In the genomic region with DNA sequence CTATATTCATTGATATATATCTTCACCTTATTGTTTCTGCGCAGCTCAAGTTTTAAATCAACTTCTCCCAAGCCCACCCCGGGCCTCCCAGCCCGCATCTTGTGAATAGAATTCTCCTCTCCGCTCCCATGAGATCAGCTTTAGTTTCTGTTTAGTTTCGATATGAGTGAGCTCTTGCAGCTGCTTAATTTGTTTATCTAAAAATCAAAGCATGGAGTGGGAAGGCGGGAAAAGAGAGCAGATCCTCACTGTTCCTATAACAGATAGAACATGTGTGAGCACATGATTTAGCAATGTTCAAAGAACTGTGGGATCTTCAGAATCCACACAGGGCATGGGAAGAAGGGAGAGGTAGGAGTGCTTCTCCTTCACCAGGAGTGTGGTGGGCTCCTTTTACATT, we compare ENCODE assay signal across 24 mouse cellular contexts.
DNase-seq lines count a peak whose midpoint lies in the region; ATAC-seq and TF ChIP-seq lines count a peak whose summit lies in the region.
"Had no signal": no experiment of that assay in that cellular context is flagged by ENCODE, and none has a peak within 500 bp of the region (broad histone marks: within the 10 kb centered on the region; RNA-seq: fewer than 3 reads in every experiment).

No protein-coding gene starts in this region.

- peak; percentile 62 for TF ChIP-seq EP300 in CH12.LX (IDR thresholded peaks at IDR 0.05; ENCODE audit: low read length)

- H3K4me3 ChIP-seq in intestine, embryonic 14.5 days (ENCODE audit: low read depth, low read length), result no peak overlapping the region
- H3K4me3 ChIP-seq in intestine, postnatal 0 days (ENCODE audit: low read depth, low read length), result no peak overlapping the region
- H3K4me3 ChIP-seq in lung, embryonic 16.5 days (ENCODE audit: low read length), result no peak overlapping the region
- H3K4me3 ChIP-seq in CH12.LX (replicated peaks in 1 of 3; ENCODE audit: low read depth in 2 of 3, low read length in 2 of 3, poor library complexity in 1 of 3) (no peak overlapping the region), myocyte (no peak overlapping the region)
- H3K4me3 ChIP-seq: embryonic facial prominence, embryonic 15.5 days; erythroblast, embryonic 14.5 days; forebrain, embryonic 10.5 days; heart, embryonic 10.5 days; hindbrain, embryonic 12.5 days had no signal

- no peaks in the 10 kb centered on the region for H3K27me3 ChIP-seq in intestine, embryonic 14.5 days (replicated peaks; ENCODE audit: control insufficient read depth, insufficient read depth, low read length)
- no peaks in the 10 kb centered on the region for H3K27me3 ChIP-seq in intestine, postnatal 0 days (replicated peaks; ENCODE audit: control insufficient read depth, insufficient read depth, low read length)
- no peaks in the 10 kb centered on the region for H3K27me3 ChIP-seq in lung, embryonic 16.5 days (ENCODE audit: control insufficient read depth, insufficient read depth, low read depth, low read length)
- H3K27me3 ChIP-seq in CH12.LX (replicated peaks), result no peaks in the 10 kb centered on the region
- no peaks in the 10 kb centered on the region for H3K27me3 ChIP-seq in myocyte (ENCODE audit: control insufficient read depth, insufficient read depth, insufficient read length)
- H3K27me3 ChIP-seq: embryonic facial prominence, embryonic 15.5 days; hindbrain, embryonic 12.5 days had no signal

- TF ChIP-seq RAD21 in CH12.LX (IDR thresholded peaks at IDR 0.05; ENCODE audit: low read depth, low read length), result no peak

- peak overlapping the region; percentile 44 for H3K27ac ChIP-seq in intestine, embryonic 14.5 days (ENCODE audit: low read depth)
- no peak overlapping the region for H3K27ac ChIP-seq in intestine, postnatal 0 days (ENCODE audit: low read depth, low read length)
- H3K27ac ChIP-seq in lung, embryonic 16.5 days (ENCODE audit: low read length), result no peak overlapping the region
- no peak overlapping the region for H3K27ac ChIP-seq in CH12.LX (ENCODE audit: insufficient read depth, low read depth)
- H3K27ac ChIP-seq: embryonic facial prominence, embryonic 15.5 days; forebrain, embryonic 10.5 days; heart, embryonic 10.5 days; hindbrain, embryonic 12.5 days had no signal

- no peaks in the 10 kb centered on the region for H3K9me3 ChIP-seq in intestine, embryonic 14.5 days (ENCODE audit: control insufficient read depth, low read length)
- H3K9me3 ChIP-seq in intestine, postnatal 0 days (ENCODE audit: control insufficient read depth), result no peaks in the 10 kb centered on the region
- no peaks in the 10 kb centered on the region for H3K9me3 ChIP-seq in lung, embryonic 16.5 days (ENCODE audit: control insufficient read depth, low read length)
- H3K9me3 ChIP-seq in CH12.LX (replicated peaks; ENCODE audit: low read length), result no peaks in the 10 kb centered on the region
- H3K9me3 ChIP-seq: embryonic facial prominence, embryonic 15.5 days; forebrain, embryonic 10.5 days; heart, embryonic 10.5 days; hindbrain, embryonic 12.5 days had no signal

- H3K4me2 ChIP-seq in intestine, embryonic 14.5 days (ENCODE audit: low read length), result 0 out of 2 replicates have a peak overlapping the region, but pooled peaks have one; percentile 9
- no peak overlapping the region for H3K4me2 ChIP-seq in intestine, postnatal 0 days (replicated peaks; ENCODE audit: low read depth)
- H3K4me2 ChIP-seq in lung, embryonic 16.5 days (ENCODE audit: low read depth, low read length), result 0 out of 2 replicates have a peak overlapping the region, but pooled peaks have one; percentile 19
- H3K4me2 ChIP-seq in CH12.LX (ENCODE audit: insufficient read depth, low read depth, poor library complexity, severe bottlenecking) (peak overlapping the region; percentile 50), myocyte (ENCODE audit: low read depth) (peak overlapping the region; percentile 15)
- H3K4me2 ChIP-seq: embryonic facial prominence, embryonic 15.5 days; hindbrain, embryonic 12.5 days had no signal

- in situ Hi-C loops in CH12.LX (cut with MboI; ENCODE audit: low pct_ligation_motif_present, low pct_unique_long_range_greater_than_20kb, low sequenced_read_pairs), result no loop called here

- dilution Hi-C loops in CH12.LX (cut with MboI; ENCODE audit: extremely low pct_ligation_motif_present, extremely low pct_unique_long_range_greater_than_20kb, low sequenced_read_pairs), result no loop called here

- TF ChIP-seq CTCF in intestine, postnatal 0 days (IDR thresholded peaks at IDR 0.05; ENCODE audit: low read depth), result no peak
- TF ChIP-seq CTCF in CH12.LX (conservative IDR thresholded peaks at IDR 0.05 in 1 of 2, IDR thresholded peaks at IDR 0.05 in 1 of 2; ENCODE audit: low read depth in 2 of 2, low read length in 2 of 2), result no peak

- ATAC-seq in intestine, embryonic 14.5 days (replicated peaks; ENCODE audit: low FRiP score, low TSS enrichment, low read depth), result no peak
- ATAC-seq in intestine, postnatal 0 days, result no peak
- ATAC-seq in lung, embryonic 16.5 days (ENCODE audit: low read depth), result no peak
- ATAC-seq: activated CD4-positive, CD25-positive, alpha-beta regulatory T cell, adult 4 months; forebrain, embryonic 14.5 days; Patski had no signal

- no peak for DNase-seq in intestine, embryonic 14.5 days (ENCODE audit: low spot score)
- no peak for DNase-seq in lung, adult 18-20 months
- peak; percentile 36 for DNase-seq in CH12.LX (ENCODE audit: extremely low read depth)
- no peak for DNase-seq in frontal cortex, postnatal 36 days (ENCODE audit: low spot score in 2 of 2)
- DNase-seq in thymus, postnatal 10 days (ENCODE audit: low spot score in 2 of 2), result no peak
- DNase-seq: adrenal gland, postnatal 14 days; cerebellum, adult 11-12 months; cerebellum, adult 9-10 months; cerebellum, postnatal 25 days; gastrocnemius, postnatal 10 days; heart, adult 18-20 months; heart, postnatal 10 days; heart, postnatal 4 days had no signal

- 42% methylated on average over 6 of the region's 6 CpGs for WGBS in intestine, embryonic 14.5 days
- 58% methylated on average over 6 of the region's 6 CpGs for WGBS in intestine, postnatal 0 days
- 43% methylated on average over 6 of the region's 6 CpGs for WGBS in lung, embryonic 16.5 days

- H3K79me2 ChIP-seq in CH12.LX (replicated peaks; ENCODE audit: control insufficient read depth, extremely low read depth, insufficient read depth, poor library complexity, severe bottlenecking), result no peaks in the 10 kb centered on the region
- no peaks in the 10 kb centered on the region for H3K79me2 ChIP-seq in myocyte (ENCODE audit: control insufficient read depth, insufficient read depth)

- no peak overlapping the region for H3ac ChIP-seq in myocyte (ENCODE audit: control insufficient read depth, insufficient read length)

- H3K9ac ChIP-seq in intestine, embryonic 14.5 days (ENCODE audit: low read length), result no peak overlapping the region
- no peak overlapping the region for H3K9ac ChIP-seq in intestine, postnatal 0 days (ENCODE audit: low read depth, low read length)
- H3K9ac ChIP-seq in lung, embryonic 16.5 days (ENCODE audit: low read length), result no peak overlapping the region
- H3K9ac ChIP-seq in CH12.LX (ENCODE audit: insufficient read depth, low read depth), result no peak overlapping the region
- H3K9ac ChIP-seq: embryonic facial prominence, embryonic 15.5 days; hindbrain, embryonic 12.5 days had no signal

- TF ChIP-seq POLR2A in CH12.LX (IDR thresholded peaks at IDR 0.05; ENCODE audit: low read depth, low read length), result no peak
- no peak for TF ChIP-seq POLR2A in myocyte (IDR thresholded peaks at IDR 0.05; ENCODE audit: insufficient read length, low read depth)

- H3K36me3 ChIP-seq in intestine, embryonic 14.5 days (ENCODE audit: control insufficient read depth, insufficient read depth, low read length), result no peaks in the 10 kb centered on the region
- no peaks in the 10 kb centered on the region for H3K36me3 ChIP-seq in intestine, postnatal 0 days (ENCODE audit: control insufficient read depth, insufficient read depth)
- H3K36me3 ChIP-seq in lung, embryonic 16.5 days (ENCODE audit: control insufficient read depth, insufficient read depth, low read length), result no peaks in the 10 kb centered on the region
- H3K36me3 ChIP-seq in CH12.LX (replicated peaks in 1 of 2; ENCODE audit: control insufficient read depth in 1 of 2, insufficient read depth in 1 of 2, low read length in 1 of 2) (no peaks in the 10 kb centered on the region), myocyte (ENCODE audit: control insufficient read depth, insufficient read depth) (no peaks in the 10 kb centered on the region)
- H3K36me3 ChIP-seq: embryonic facial prominence, embryonic 15.5 days; forebrain, embryonic 10.5 days; heart, embryonic 10.5 days; hindbrain, embryonic 12.5 days had no signal

- H3K4me1 ChIP-seq in intestine, embryonic 14.5 days (replicated peaks; ENCODE audit: control insufficient read depth, insufficient read depth, low read length), result peaks cover 7% of the 10 kb centered on the region; the same call in 1 of the 2 replicates
- no peaks in the 10 kb centered on the region for H3K4me1 ChIP-seq in intestine, postnatal 0 days (replicated peaks; ENCODE audit: control insufficient read depth, insufficient read depth, low read length)
- no peaks in the 10 kb centered on the region for H3K4me1 ChIP-seq in lung, embryonic 16.5 days (replicated peaks; ENCODE audit: control insufficient read depth, insufficient read depth, low read length)
- peaks cover 0 to 18% of the 10 kb centered on the region in 2 experiments; a peak in 2 of 4 replicates for H3K4me1 ChIP-seq in CH12.LX (ENCODE audit: control insufficient read depth in 1 of 2, insufficient read depth in 2 of 2)
- H3K4me1 ChIP-seq: embryonic facial prominence, embryonic 15.5 days; forebrain, embryonic 10.5 days; heart, embryonic 10.5 days; hindbrain, embryonic 12.5 days had no signal

TF ChIP-seq in CH12.LX, 34 proteins besides CTCF, POLR2A, EP300 and RAD21 (continues in another document):
- TF ChIP-seq ETS1 (conservative IDR thresholded peaks at IDR 0.05; ENCODE audit: low read depth, low read length) (0 out of 2 replicates have a peak, but pooled peaks have one; percentile 12), JUN (IDR thresholded peaks at IDR 0.05; ENCODE audit: insufficient read depth, low read depth, low read length) (peak; percentile 28; the same call in 1 of the 2 replicates), USF2 (conservative IDR thresholded peaks at IDR 0.05; ENCODE audit: low read depth, low read length) (no peak), ZC3H11A (IDR thresholded peaks at IDR 0.05; ENCODE audit: low read depth, low read length) (no peak), SMC3 (IDR thresholded peaks at IDR 0.05; ENCODE audit: low read depth, low read length) (no peak), IRF4 (IDR thresholded peaks at IDR 0.05; ENCODE audit: low read depth, low read length) (peak; percentile 79)

TF ChIP-seq in myocyte, 11 proteins besides CTCF, POLR2A, EP300 and RAD21 (continues in another document):
- TF ChIP-seq CEBPB (IDR thresholded peaks at IDR 0.05; ENCODE audit: insufficient read depth, poor library complexity, severe bottlenecking) (no peak), MAX (IDR thresholded peaks at IDR 0.05; ENCODE audit: low read depth) (no peak), MYOD1 (IDR thresholded peaks at IDR 0.05; ENCODE audit: control insufficient read depth in 1 of 3, insufficient read length in 2 of 3, low read depth in 2 of 3) (no peak), TCF12 (IDR thresholded peaks at IDR 0.05; ENCODE audit: insufficient read depth, poor library complexity, severe bottlenecking) (no peak), REST (IDR thresholded peaks at IDR 0.05; ENCODE audit: insufficient read depth, insufficient read length) (no peak), POLR2AphosphoS2 (IDR thresholded peaks at IDR 0.05; ENCODE audit: insufficient read length, low read depth) (no peak)
